Mouse (Mus musculus) testis, adult 2 months (tissue): ENCODE measurements around the gene Rem2.

Experiments used
- CTCF ChIP-seq: fragments of 200-500 bp; IDR thresholded peaks from 2 replicates; pipeline ENCODE4 v1.5.1; 2012; ENCODE audit warnings: low read depth, mild to moderate bottlenecking, inconsistent platforms, low read length, moderate library complexity; ENCODE audit not compliant: control insufficient read depth, insufficient read depth, insufficient replicate concordance
- POLR2A ChIP-seq: fragments of 200-500 bp; IDR thresholded peaks from 2 replicates; pipeline ENCODE4 v1.6.1; 2012; ENCODE audit warnings: low read depth, mild to moderate bottlenecking, inconsistent platforms, low read length, moderate library complexity; ENCODE audit not compliant: control insufficient read depth

GRCm38 (mm10) chr14:54474744-54475143 is 1.2 kb upstream of the Rem2 start:
- no peak for TF ChIP-seq CTCF
- no peak for TF ChIP-seq POLR2A
